Mouse (Mus musculus) midbrain, embryonic 15.5 days (tissue): Measurements from ENCODE around the gene Gm10681. TPM values are rescaled to one million over a fixed set of nuclear protein-coding genes. Genes with fewer than 3 reads are reported as not detected.
"Not testable (repeated sequence)": the region's sequence is repeated elsewhere in the genome, so short reads cannot be mapped to it uniquely, and the experiment has no call there.

Source experiments
- ATAC-seq: fragments of 200-750 bp; cut with Nextera tagmentation; replicated peaks from 2 replicates; pipeline ENCODE4 v1.8.0; 2017; ENCODE audit warnings: moderate TSS enrichment
- H3K27ac ChIP-seq: fragments of 300-500 bp; sonication (generic); 2 replicates; pipeline ENCODE4 v1.5.1; 2015; ENCODE audit warnings: mild to moderate bottlenecking, inconsistent platforms
- H3K27me3 ChIP-seq: fragments of 300-500 bp; sonication (generic); replicated peaks from 2 replicates; pipeline ENCODE4 v1.6.1; 2015; ENCODE audit warnings: inconsistent platforms
- H3K36me3 ChIP-seq: fragments of 300-500 bp; sonication (generic); replicated peaks from 2 replicates; pipeline ENCODE4 v1.6.1; 2015; ENCODE audit warnings: inconsistent platforms
- H3K4me1 ChIP-seq: fragments of 300-500 bp; sonication (generic); 2 replicates; pipeline ENCODE4 v1.6.1; 2015; ENCODE audit warnings: inconsistent platforms
- H3K4me2 ChIP-seq: fragments of 300-500 bp; sonication (generic); 2 replicates; pipeline ENCODE4 v1.6.1; 2015; ENCODE audit warnings: inconsistent platforms, mild to moderate bottlenecking, moderate library complexity
- H3K4me3 ChIP-seq: fragments of 300-500 bp; sonication (generic); 2 replicates; pipeline ENCODE4 v1.5.1; 2015; ENCODE audit warnings: mild to moderate bottlenecking, inconsistent platforms
- H3K9ac ChIP-seq: fragments of 300-500 bp; sonication (generic); 2 replicates; pipeline ENCODE4 v1.6.1; 2015; ENCODE audit warnings: mild to moderate bottlenecking, inconsistent platforms
- H3K9me3 ChIP-seq: fragments of 300-500 bp; sonication (generic); 2 replicates; pipeline ENCODE4 v1.6.1; 2016; ENCODE audit warnings: inconsistent platforms
- WGBS: fragments of 180-500 bp; shearing (Covaris S2); methylation state at CpG from one replicate; pipeline ENCODE4 v1.1.7; 2015; ENCODE audit warnings: mixed read lengths; 5-methylcytosine and 5-hydroxymethylcytosine counted together
- polyA plus RNA-seq: library from polyadenylated mRNA; unstranded; fragments of >200 nt; fragmentation: Nextera tagmentation; extraction: Ambion mirVana; gene quantifications from 2 replicates; pipeline ENCODE4 v1.2.1, GENCODE M21; 2015

The Gm10681 gene
- polyA plus RNA-seq, 1 experiment from 2014 or later: not detected

DNA sequence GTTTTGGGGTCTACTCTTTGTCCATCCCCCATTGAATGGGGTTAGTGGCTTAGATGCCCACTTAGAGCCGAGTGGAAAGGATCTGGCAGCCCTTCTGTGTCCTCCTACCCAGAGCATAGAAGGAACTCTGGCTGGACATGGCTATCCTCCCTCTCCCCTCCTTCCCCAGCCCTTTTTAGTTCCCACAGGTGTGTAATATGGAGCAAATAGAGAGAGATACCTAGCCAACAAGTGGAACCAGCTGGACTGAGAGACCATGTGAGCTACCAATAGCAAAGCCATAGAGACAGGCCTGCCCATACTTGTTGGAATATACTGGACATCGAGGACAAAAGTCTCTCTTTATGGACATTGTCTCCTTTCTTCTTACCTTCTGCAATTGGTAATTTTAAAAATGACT lies 20.9 kb downstream of the Gm10681 start:
- H3K27me3 ChIP-seq, H3K4me1 ChIP-seq, ATAC-seq, H3K4me3 ChIP-seq, H3K9ac ChIP-seq, H3K36me3 ChIP-seq, H3K4me2 ChIP-seq, H3K27ac ChIP-seq, H3K9me3 ChIP-seq: not testable (repeated sequence)
- WGBS: 85% methylated on average over 2 of the region's 2 CpGs

DNA sequence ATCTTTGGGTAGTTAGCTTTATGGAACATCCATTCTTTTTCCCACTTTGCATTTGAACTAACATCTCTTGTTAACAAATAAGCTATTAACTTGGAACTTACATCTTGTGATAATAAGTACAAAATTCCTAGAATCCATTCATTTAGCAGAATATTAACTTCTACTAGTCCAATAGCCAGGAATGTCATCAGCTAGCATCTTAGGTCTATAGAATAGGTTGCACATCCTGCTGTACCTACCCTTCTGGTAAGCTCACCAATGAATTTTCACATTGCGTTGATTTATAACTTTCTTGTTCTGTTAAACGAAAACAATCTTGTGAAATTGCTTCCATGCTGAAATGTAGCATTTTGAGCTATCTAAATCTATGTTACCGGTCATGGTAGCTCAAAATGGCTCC lies 23.7 kb downstream of the Gm10681 start:
- H3K4me3 ChIP-seq, H3K27ac ChIP-seq, H3K9ac ChIP-seq, H3K36me3 ChIP-seq, H3K27me3 ChIP-seq, H3K4me1 ChIP-seq, ATAC-seq, H3K4me2 ChIP-seq, H3K9me3 ChIP-seq: not testable (repeated sequence)
- no CpG with 5 or more reads among the region's 3 CpGs for WGBS

DNA sequence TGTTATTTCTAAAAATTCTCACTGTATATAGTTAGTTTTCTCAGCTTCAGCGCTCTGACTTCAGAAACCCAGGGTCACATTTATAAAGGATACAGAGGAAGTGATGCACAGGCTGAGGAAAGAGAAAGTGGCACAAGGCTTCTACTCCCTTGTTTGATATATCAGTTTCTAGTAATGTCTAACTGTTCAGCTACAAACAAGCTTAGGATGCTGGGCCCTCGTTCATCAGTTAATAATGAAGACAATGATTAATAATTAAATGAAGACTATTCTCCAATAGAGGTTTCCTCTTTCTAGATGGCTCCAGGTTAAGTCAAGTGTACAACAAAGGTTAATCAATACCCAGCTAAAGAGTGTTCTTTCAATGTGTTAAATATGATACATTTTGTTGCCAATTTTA lies 24.8 kb downstream of the Gm10681 start:
- H3K4me1 ChIP-seq, H3K27me3 ChIP-seq, H3K4me2 ChIP-seq, H3K36me3 ChIP-seq, H3K9ac ChIP-seq, ATAC-seq, H3K9me3 ChIP-seq, H3K27ac ChIP-seq, H3K4me3 ChIP-seq: not testable (repeated sequence)
- no CpG with 5 or more reads among the region's 2 CpGs for WGBS

GRCm38 (mm10) chr3:98560711-98561110 lies 27.9 kb downstream of the Gm10681 start:
- WGBS: no CpG with 5 or more reads among the region's 5 CpGs
- H3K4me3 ChIP-seq, ATAC-seq, H3K36me3 ChIP-seq, H3K9me3 ChIP-seq, H3K27ac ChIP-seq, H3K9ac ChIP-seq, H3K4me1 ChIP-seq, H3K27me3 ChIP-seq, H3K4me2 ChIP-seq: not testable (repeated sequence)

DNA sequence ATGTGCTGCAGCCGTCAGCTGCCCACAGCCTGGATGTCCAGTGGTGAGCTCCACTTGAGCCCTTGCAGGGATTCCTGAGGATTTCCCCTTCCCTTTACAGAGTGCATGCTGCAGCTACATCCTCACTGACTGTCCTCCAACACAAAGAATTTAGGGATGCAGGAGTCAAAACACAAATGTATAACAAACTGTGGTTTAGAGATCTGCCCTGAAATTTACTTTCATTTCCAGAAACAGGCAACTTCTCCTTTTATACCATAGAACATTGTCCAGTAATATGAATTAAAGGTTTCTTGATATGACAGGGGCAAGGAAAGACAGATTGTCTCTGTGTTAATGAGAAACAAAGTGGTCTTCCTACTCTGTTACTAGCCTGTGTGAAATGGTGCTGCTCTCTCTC lies 37.8 kb downstream of the Gm10681 start:
- 0 out of 2 replicates have a peak, but pooled peaks have one; percentile 11 for ATAC-seq
- H3K4me1 ChIP-seq, H3K9ac ChIP-seq, H3K4me2 ChIP-seq, H3K36me3 ChIP-seq, H3K4me3 ChIP-seq, H3K9me3 ChIP-seq, H3K27ac ChIP-seq, H3K27me3 ChIP-seq: not testable (repeated sequence)
- WGBS: no CpG with 5 or more reads among the region's 1 CpGs

- not testable (repeated sequence) for H3K36me3 ChIP-seq, H3K9me3 ChIP-seq, H3K27ac ChIP-seq, H3K4me3 ChIP-seq, H3K4me1 ChIP-seq, H3K4me2 ChIP-seq, H3K27me3 ChIP-seq, H3K9ac ChIP-seq
- whole genome bisulfite sequencing: no CpG with 5 or more reads among the region's 2 CpGs
- ATAC-seq: peak; percentile 69; the same call in 1 of the 2 replicates
Observed at GRCm38 (mm10) chr3:98550215-98550614, 38.4 kb downstream of the Gm10681 start.

- no CpG with 5 or more reads among the region's 1 CpGs for WGBS
- H3K4me2 ChIP-seq, H3K4me3 ChIP-seq, H3K9me3 ChIP-seq, H3K27me3 ChIP-seq, H3K36me3 ChIP-seq, ATAC-seq, H3K27ac ChIP-seq, H3K9ac ChIP-seq, H3K4me1 ChIP-seq: not testable (repeated sequence)
Observed at GRCm38 (mm10) chr3:98548495-98548894, 40.1 kb downstream of the Gm10681 start.

- H3K4me2 ChIP-seq, H3K4me3 ChIP-seq, H3K9me3 ChIP-seq, H3K27me3 ChIP-seq, H3K27ac ChIP-seq, H3K4me1 ChIP-seq, ATAC-seq, H3K36me3 ChIP-seq, H3K9ac ChIP-seq: not testable (repeated sequence)
Observed at GRCm38 (mm10) chr3:98547641-98548040, 41.0 kb downstream of the Gm10681 start.

- not testable (repeated sequence) for H3K36me3 ChIP-seq, H3K4me3 ChIP-seq, H3K27me3 ChIP-seq, H3K9ac ChIP-seq, H3K9me3 ChIP-seq, ATAC-seq, H3K4me2 ChIP-seq, H3K4me1 ChIP-seq, H3K27ac ChIP-seq
Observed at GRCm38 (mm10) chr3:98524978-98525377, 63.6 kb downstream of the Gm10681 start.

DNA sequence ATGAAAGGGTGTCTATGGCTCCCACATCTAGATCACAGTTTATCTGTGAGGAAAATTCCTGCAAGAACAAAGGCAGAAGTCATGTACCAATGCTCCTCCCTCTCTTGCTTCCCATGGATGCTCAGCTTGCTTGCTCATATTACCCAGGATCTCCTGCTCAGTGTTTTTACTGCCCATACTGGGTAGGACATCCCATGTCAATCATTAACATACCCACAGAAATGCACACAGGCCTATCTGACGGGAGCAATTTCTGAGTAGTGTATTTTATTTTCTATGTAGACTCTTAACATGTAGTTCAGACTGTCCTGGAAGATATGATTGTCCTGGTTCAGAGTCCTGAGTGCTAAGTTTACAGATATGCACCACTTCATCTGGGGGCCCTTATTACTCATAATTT lies 64.1 kb downstream of the Gm10681 start:
- not testable (repeated sequence) for H3K9ac ChIP-seq, ATAC-seq, H3K36me3 ChIP-seq, H3K27me3 ChIP-seq, H3K4me1 ChIP-seq, H3K4me3 ChIP-seq, H3K9me3 ChIP-seq, H3K4me2 ChIP-seq, H3K27ac ChIP-seq
- WGBS: no CpG with 5 or more reads among the region's 1 CpGs

- not testable (repeated sequence) for H3K4me2 ChIP-seq, H3K9me3 ChIP-seq, H3K9ac ChIP-seq, H3K27me3 ChIP-seq, H3K36me3 ChIP-seq, H3K4me3 ChIP-seq, ATAC-seq, H3K4me1 ChIP-seq, H3K27ac ChIP-seq
- whole genome bisulfite sequencing: 60% methylated on average over 1 of the region's 2 CpGs
Observed at GRCm38 (mm10) chr3:98522779-98523178, 65.8 kb downstream of the Gm10681 start.

DNA sequence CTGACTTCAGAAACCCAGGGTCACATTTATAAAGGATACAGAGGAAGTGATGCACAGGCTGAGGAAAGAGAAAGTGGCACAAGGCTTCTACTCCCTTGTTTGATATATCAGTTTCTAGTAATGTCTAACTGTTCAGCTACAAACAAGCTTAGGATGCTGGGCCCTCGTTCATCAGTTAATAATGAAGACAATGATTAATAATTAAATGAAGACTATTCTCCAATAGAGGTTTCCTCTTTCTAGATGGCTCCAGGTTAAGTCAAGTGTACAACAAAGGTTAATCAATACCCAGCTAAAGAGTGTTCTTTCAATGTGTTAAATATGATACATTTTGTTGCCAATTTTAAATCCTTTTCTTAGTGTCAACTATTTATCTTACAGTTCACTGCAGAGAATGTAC lies 78.2 kb downstream of the Gm10681 start, which contains the start of gene Hsd3b4:
Gene Hsd3b4, minus strand, starts transcription at position 101 of the 400 bp plus-strand sequence.
- H3K4me2 ChIP-seq, H3K27ac ChIP-seq, H3K9me3 ChIP-seq, H3K9ac ChIP-seq, H3K27me3 ChIP-seq, ATAC-seq, H3K4me3 ChIP-seq, H3K4me1 ChIP-seq, H3K36me3 ChIP-seq: not testable (repeated sequence)
- WGBS: no CpG with 5 or more reads among the region's 1 CpGs

DNA sequence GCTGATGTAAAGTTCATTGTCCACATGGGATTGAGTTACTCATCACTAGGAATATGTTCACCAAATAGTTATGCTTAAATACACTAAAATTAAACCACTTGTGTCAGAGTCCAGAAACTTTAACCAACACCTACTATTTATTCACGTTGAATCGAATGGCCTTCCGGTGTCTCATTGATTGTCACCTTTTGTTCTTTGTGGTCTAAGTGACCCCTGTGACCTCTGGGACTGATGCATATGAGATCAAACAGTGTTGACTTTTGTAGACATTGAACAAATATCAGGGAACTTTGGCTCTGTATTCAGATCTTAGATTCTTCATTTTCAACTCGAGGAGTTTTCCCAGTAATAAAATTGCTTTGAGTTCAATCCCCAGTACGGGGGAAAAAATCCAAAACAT lies 81.4 kb downstream of the Gm10681 start:
- H3K4me1 ChIP-seq, H3K27me3 ChIP-seq, ATAC-seq, H3K9ac ChIP-seq, H3K9me3 ChIP-seq, H3K27ac ChIP-seq, H3K4me2 ChIP-seq, H3K4me3 ChIP-seq, H3K36me3 ChIP-seq: not testable (repeated sequence)
- WGBS: no CpG with 5 or more reads among the region's 5 CpGs
